Mouse (Mus musculus) kidney, postnatal 0 days (tissue): ENCODE measurements around the gene Mrps23. TPM values are rescaled to one million over a fixed set of nuclear protein-coding genes. Genes with fewer than 3 reads are reported as not detected.

ENCODE experiments used
- ATAC-seq: fragments of 200-750 bp; cut with Nextera tagmentation; replicated peaks from 2 replicates; pipeline ENCODE4 v1.8.0; 2017; ENCODE audit warnings: low read depth, moderate number of reproducible peaks, moderate TSS enrichment, moderate library complexity; ENCODE audit not compliant: low FRiP score
- DNase-seq: peaks from one replicate; pipeline ENCODE4 v3.0.0-alpha.2; 2016; ENCODE audit warnings: low spot score
- H3K27ac ChIP-seq: fragments of 300-500 bp; sonication (generic); 2 replicates; pipeline ENCODE4 v1.5.1; 2014; ENCODE audit warnings: mild to moderate bottlenecking
- H3K27me3 ChIP-seq: fragments of 300-500 bp; sonication (generic); 2 replicates; pipeline ENCODE4 v1.6.1; 2014; ENCODE audit warnings: low read length, mixed read lengths; ENCODE audit not compliant: insufficient read depth
- H3K36me3 ChIP-seq: fragments of 300-500 bp; sonication (generic); 2 replicates; pipeline ENCODE4 v1.6.1; 2014; ENCODE audit warnings: low read length, mixed read lengths; ENCODE audit not compliant: insufficient read depth
- H3K4me1 ChIP-seq: fragments of 300-500 bp; sonication (generic); replicated peaks from 2 replicates; pipeline ENCODE4 v1.6.1; 2014; ENCODE audit warnings: antibody characterized with exemption, low read length, mixed read lengths; ENCODE audit not compliant: insufficient read depth
- H3K4me2 ChIP-seq: fragments of 300-500 bp; sonication (generic); 2 replicates; pipeline ENCODE4 v1.6.1; 2014; ENCODE audit warnings: mild to moderate bottlenecking, low read length, moderate library complexity, mixed read lengths
- H3K4me3 ChIP-seq: fragments of 300-500 bp; sonication (generic); replicated peaks from 2 replicates; pipeline ENCODE4 v1.5.1; 2014; ENCODE audit warnings: low read depth, low read length
- H3K9ac ChIP-seq: fragments of 300-500 bp; sonication (generic); 2 replicates; pipeline ENCODE4 v1.6.1; 2014; ENCODE audit warnings: low read depth, low read length
- H3K9me3 ChIP-seq: fragments of 300-500 bp; sonication (generic); replicated peaks from 2 replicates; pipeline ENCODE4 v1.6.1; 2016; ENCODE audit warnings: low read length, inconsistent platforms, mixed read lengths
- CTCF ChIP-seq: IDR thresholded peaks from 2 replicates; pipeline ENCODE4 v1.5.1; 2016; ENCODE audit warnings: antibody characterized with exemption, low read depth, mild to moderate bottlenecking, moderate library complexity
- WGBS: fragments of 180-500 bp; shearing (Covaris S2); extraction: QIAGEN DNeasy Blood & Tissue Kit; methylation state at CpG from one replicate; pipeline ENCODE4 v1.1.7; 2014; 5-methylcytosine and 5-hydroxymethylcytosine counted together
- polyA plus RNA-seq: library from polyadenylated mRNA; unstranded; fragments of >200 nt; fragmentation: Nextera tagmentation; extraction: Ambion mirVana; gene quantifications from 2 replicates; pipeline ENCODE4 v1.2.1, GENCODE M21; 2015

Mrps23 gene
- polyA plus RNA-seq, 1 experiment from 2014 or later: 76.3 TPM

- H3K4me1 ChIP-seq: peaks cover 34% of the 10 kb centered on the region
- 89% methylated on average over 17 of the region's 17 CpGs for WGBS
Observed at GRCm38 (mm10) chr11:88184632-88185180, 19.5 kb upstream of the Mrps23 start.

GRCm38 (mm10) chr11:88186078-88186946, 17.9 kb upstream of the Mrps23 start:
- H3K27ac ChIP-seq: no peak overlapping the region; the same call in 1 of the 2 replicates
- TF ChIP-seq CTCF: no peak

More at GRCm38 (mm10) chr11:88184632-88185180, 19.5 kb upstream of the Mrps23 start:
- Histone ChIP-seq H3K27ac (no peak overlapping the region), H3K4me3 (no peak overlapping the region), H3K27me3 (no peaks in the 10 kb centered on the region), H3K36me3 (0 out of 2 replicates have a peak, but pooled peaks cover 2% of the 10 kb centered on the region), H3K4me2 (no peak overlapping the region), H3K9me3 (no peaks in the 10 kb centered on the region), H3K9ac (no peak overlapping the region)
- DNase-seq (no peak), ATAC-seq (no peak)
- no peak for TF ChIP-seq CTCF

GRCm38 (mm10) chr11:88186947-88187243, 17.3 kb upstream of the Mrps23 start:
- no peak for ATAC-seq
- H3K4me3 ChIP-seq: no peak overlapping the region
- H3K27ac ChIP-seq: peak overlapping the region; percentile 15
- peaks cover 16% of the 10 kb centered on the region for H3K4me1 ChIP-seq
- no peak for DNase-seq
- 39% methylated on average over 2 of the region's 2 CpGs for WGBS
- H3K9ac ChIP-seq: peak overlapping the region; percentile 51; the same call in 1 of the 2 replicates
- H3K36me3 ChIP-seq: 0 out of 2 replicates have a peak, but pooled peaks cover 2% of the 10 kb centered on the region
- TF ChIP-seq CTCF: no peak
- peaks cover 5% of the 10 kb centered on the region; the same call in 1 of the 2 replicates for H3K27me3 ChIP-seq
- H3K4me2 ChIP-seq: 0 out of 2 replicates have a peak overlapping the region, but pooled peaks have one; percentile 44
- H3K9me3 ChIP-seq: no peaks in the 10 kb centered on the region

More at GRCm38 (mm10) chr11:88186078-88186946, 17.9 kb upstream of the Mrps23 start:
- no peak for DNase-seq
- Histone ChIP-seq H3K36me3 (0 out of 2 replicates have a peak, but pooled peaks cover 2% of the 10 kb centered on the region), H3K9ac (peak overlapping the region; percentile 51; the same call in 1 of the 2 replicates), H3K4me1 (peaks cover 22% of the 10 kb centered on the region), H3K9me3 (no peaks in the 10 kb centered on the region), H3K4me3 (no peak overlapping the region), H3K4me2 (no peak overlapping the region), H3K27me3 (no peaks in the 10 kb centered on the region; the same call in 1 of the 2 replicates)
- WGBS: 80% methylated on average over 14 of the region's 14 CpGs
- ATAC-seq: no peak

- H3K27me3 ChIP-seq: peaks cover 12% of the 10 kb centered on the region; the same call in 1 of the 2 replicates
- peaks cover 10% of the 10 kb centered on the region for H3K4me1 ChIP-seq
- peak; percentile 98 for TF ChIP-seq CTCF
- DNase-seq (peak; percentile 97), ATAC-seq (peak; percentile 89)
- H3K9ac ChIP-seq: peak overlapping the region; percentile 51; the same call in 1 of the 2 replicates
- WGBS: 9% methylated on average over 25 of the region's 25 CpGs
- H3K9me3 ChIP-seq: no peaks in the 10 kb centered on the region
- H3K27ac ChIP-seq: peak overlapping the region; percentile 15
- 0 out of 2 replicates have a peak overlapping the region, but pooled peaks have one; percentile 1 for H3K4me3 ChIP-seq
- peak overlapping the region; percentile 44 for H3K4me2 ChIP-seq
- 0 out of 2 replicates have a peak, but pooled peaks cover 1% of the 10 kb centered on the region for H3K36me3 ChIP-seq
Observed at GRCm38 (mm10) chr11:88187417-88188133, 16.6 kb upstream of the Mrps23 start.

GRCm38 (mm10) chr11:88188216-88188615, 16.0 kb upstream of the Mrps23 start:
- Histone ChIP-seq H3K4me1 (peaks cover 13% of the 10 kb centered on the region), H3K9ac (no peak overlapping the region), H3K27me3 (peaks cover 12% of the 10 kb centered on the region; the same call in 1 of the 2 replicates), H3K36me3 (no peaks in the 10 kb centered on the region), H3K9me3 (no peaks in the 10 kb centered on the region), H3K27ac (peak overlapping the region; percentile 15; the same call in 1 of the 2 replicates), H3K4me3 (no peak overlapping the region), H3K4me2 (peak overlapping the region; percentile 44)
- ATAC-seq (no peak), DNase-seq (no peak)
- 40% methylated on average over 8 of the region's 8 CpGs for WGBS
- TF ChIP-seq CTCF: no peak

GRCm38 (mm10) chr11:88188635-88189034, 15.6 kb upstream of the Mrps23 start:
- Histone ChIP-seq H3K4me3 (no peak overlapping the region), H3K9ac (no peak overlapping the region), H3K4me2 (no peak overlapping the region), H3K27ac (no peak overlapping the region), H3K27me3 (peaks cover 12% of the 10 kb centered on the region; the same call in 1 of the 2 replicates), H3K9me3 (no peaks in the 10 kb centered on the region), H3K36me3 (no peaks in the 10 kb centered on the region), H3K4me1 (peaks cover 16% of the 10 kb centered on the region)
- no peak for DNase-seq
- no peak for TF ChIP-seq CTCF
- WGBS: 91% methylated on average over 7 of the region's 7 CpGs
- no peak for ATAC-seq
